Mouse (Mus musculus): ENCODE results near the gene Ptger3. TPM values are rescaled to one million over a fixed set of nuclear protein-coding genes. Genes with fewer than 3 reads are reported as not detected.

Gene Ptger3
- polyA plus RNA-seq, 1 experiment = 0.54 TPM

DNA sequence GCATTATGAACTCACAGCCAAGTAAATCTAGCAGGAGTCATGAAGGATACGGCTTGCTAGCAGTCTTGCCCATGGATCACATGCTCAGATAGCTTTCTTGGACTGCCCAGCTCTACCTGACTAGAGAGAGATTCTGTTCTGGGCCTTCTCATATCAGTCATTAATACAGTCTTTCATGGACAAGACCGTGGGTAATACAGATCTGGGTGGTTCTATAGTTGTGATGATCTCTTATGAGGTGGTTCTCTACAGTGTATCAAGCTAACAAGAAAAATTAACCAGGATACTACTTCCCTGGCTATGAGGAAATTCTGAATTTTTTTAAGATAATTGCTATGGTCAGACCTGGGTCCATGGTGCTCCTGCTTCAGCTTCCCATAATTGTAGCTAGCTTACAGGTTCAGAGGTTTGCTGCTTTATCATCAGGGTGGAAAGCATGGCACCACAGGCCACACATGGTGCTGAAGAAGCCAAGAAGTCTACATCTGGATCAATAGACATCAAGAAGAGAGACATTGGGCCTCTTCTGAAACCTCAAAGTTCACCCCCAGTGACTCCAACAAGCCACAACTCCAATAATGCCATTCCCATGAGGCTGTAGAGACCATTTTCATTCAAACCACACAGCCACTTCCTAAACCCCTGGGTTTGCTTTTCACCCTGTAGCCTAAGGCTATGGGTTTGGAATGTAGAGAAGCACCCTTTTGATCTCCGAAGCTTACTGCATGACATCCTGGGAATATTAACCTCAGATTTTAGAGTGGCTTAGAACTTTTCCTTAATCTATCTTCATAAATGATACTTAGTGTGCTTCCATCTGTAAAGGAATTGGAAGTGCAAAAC is 16.7 kb upstream of the Ptger3 start:
- TF ChIP-seq POLR2A (IDR thresholded peaks at IDR 0.05; ENCODE audit: low read depth, low read length) (no peak), CTCF (IDR thresholded peaks at IDR 0.05; ENCODE audit: borderline replicate concordance, insufficient read depth, low read length) (no peak)
- no peak overlapping the region for H3K4me3 ChIP-seq (ENCODE audit: insufficient read depth, low read length)
- H3K27ac ChIP-seq (ENCODE audit: insufficient read depth, low read length) = no peak overlapping the region
- no peaks in the 10 kb centered on the region for H3K4me1 ChIP-seq (ENCODE audit: control insufficient read depth, insufficient read depth, low read length)

DNA sequence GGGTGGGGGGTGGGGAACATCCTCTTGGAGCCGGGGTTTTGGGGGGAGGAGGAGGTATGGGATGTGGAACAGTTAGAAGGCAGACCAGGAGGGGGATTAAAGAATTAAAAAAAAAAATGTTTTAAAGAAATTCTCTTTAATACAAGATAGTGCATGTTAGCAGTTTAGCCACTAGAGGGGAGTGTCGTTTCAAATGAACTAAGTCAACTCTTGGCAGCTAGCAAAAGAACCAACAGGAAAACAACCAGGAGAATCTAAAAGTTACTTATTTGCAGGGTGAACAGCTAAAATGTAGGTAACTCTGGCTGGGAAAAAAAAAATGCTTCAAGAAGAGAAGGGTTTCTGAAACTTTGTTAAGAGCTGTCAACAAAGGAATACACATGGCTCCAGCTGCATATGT is 1.5 kb upstream of the Ptger3 start:
- TF ChIP-seq CTCF (IDR thresholded peaks at IDR 0.05; ENCODE audit: borderline replicate concordance, insufficient read depth, low read length) (no peak), POLR2A (IDR thresholded peaks at IDR 0.05; ENCODE audit: low read depth, low read length) (no peak)
- no peaks in the 10 kb centered on the region for H3K4me1 ChIP-seq (ENCODE audit: control insufficient read depth, insufficient read depth, low read length)
- no peak overlapping the region for H3K27ac ChIP-seq (ENCODE audit: insufficient read depth, low read length)
- no peak overlapping the region for H3K4me3 ChIP-seq (ENCODE audit: insufficient read depth, low read length)

DNA sequence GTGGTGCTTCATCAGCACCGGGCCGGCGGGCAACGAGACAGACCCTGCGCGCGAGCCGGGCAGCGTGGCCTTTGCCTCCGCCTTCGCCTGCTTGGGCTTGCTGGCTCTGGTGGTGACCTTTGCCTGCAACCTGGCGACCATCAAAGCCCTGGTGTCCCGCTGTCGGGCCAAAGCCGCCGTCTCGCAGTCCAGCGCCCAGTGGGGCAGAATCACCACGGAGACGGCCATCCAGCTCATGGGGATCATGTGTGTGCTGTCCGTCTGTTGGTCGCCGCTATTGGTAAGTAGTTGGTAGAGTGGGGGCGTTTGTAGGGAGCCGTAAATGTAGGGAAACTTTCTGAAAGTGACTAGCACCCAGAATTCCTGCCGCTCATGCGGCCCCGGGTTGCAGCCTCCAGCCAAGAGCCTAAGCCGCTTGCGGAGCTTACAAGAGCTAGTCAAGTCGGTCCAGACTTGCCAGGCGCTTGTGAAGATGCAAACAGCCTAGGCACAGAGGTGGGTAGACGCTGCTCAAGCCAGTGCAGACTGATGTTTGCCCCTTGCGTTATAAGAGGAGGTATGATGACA is 957 bp downstream of the Ptger3 start:
- H3K27ac ChIP-seq (ENCODE audit: insufficient read depth, low read length) = no peak overlapping the region
- H3K4me1 ChIP-seq (ENCODE audit: control insufficient read depth, insufficient read depth, low read length) = no peaks in the 10 kb centered on the region
- TF ChIP-seq CTCF (IDR thresholded peaks at IDR 0.05; ENCODE audit: borderline replicate concordance, insufficient read depth, low read length) (no peak), POLR2A (IDR thresholded peaks at IDR 0.05; ENCODE audit: low read depth, low read length) (no peak)
- H3K4me3 ChIP-seq (ENCODE audit: insufficient read depth, low read length) = peak overlapping the region; percentile 34; the same call in 1 of the 2 replicates

DNA sequence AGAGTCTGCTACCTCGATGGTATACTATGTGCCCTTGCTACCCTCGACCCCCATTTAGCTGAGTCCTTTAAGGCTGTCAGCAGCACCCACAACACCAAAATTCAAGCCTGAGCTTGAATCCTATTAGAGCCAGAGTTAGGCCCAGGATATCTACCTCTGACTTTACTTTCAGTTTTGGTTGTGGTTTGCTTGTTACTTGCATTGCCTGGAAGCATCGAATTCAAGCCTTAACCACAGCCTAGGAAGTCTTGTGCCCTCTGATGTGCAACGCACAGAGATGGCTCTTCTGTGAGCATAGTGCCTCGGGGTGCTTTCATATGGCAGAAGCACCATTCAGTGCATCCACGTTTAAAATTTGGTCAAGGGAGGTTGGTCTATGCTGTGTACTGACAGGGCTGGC is 5.3 kb downstream of the Ptger3 start:
- no peak overlapping the region for H3K27ac ChIP-seq (ENCODE audit: insufficient read depth, low read length)
- no peaks in the 10 kb centered on the region for H3K4me1 ChIP-seq (ENCODE audit: control insufficient read depth, insufficient read depth, low read length)
- no peak overlapping the region for H3K4me3 ChIP-seq (ENCODE audit: insufficient read depth, low read length)
- TF ChIP-seq CTCF (IDR thresholded peaks at IDR 0.05; ENCODE audit: borderline replicate concordance, insufficient read depth, low read length) = no peak
- TF ChIP-seq POLR2A (IDR thresholded peaks at IDR 0.05; ENCODE audit: low read depth, low read length) = no peak

DNA sequence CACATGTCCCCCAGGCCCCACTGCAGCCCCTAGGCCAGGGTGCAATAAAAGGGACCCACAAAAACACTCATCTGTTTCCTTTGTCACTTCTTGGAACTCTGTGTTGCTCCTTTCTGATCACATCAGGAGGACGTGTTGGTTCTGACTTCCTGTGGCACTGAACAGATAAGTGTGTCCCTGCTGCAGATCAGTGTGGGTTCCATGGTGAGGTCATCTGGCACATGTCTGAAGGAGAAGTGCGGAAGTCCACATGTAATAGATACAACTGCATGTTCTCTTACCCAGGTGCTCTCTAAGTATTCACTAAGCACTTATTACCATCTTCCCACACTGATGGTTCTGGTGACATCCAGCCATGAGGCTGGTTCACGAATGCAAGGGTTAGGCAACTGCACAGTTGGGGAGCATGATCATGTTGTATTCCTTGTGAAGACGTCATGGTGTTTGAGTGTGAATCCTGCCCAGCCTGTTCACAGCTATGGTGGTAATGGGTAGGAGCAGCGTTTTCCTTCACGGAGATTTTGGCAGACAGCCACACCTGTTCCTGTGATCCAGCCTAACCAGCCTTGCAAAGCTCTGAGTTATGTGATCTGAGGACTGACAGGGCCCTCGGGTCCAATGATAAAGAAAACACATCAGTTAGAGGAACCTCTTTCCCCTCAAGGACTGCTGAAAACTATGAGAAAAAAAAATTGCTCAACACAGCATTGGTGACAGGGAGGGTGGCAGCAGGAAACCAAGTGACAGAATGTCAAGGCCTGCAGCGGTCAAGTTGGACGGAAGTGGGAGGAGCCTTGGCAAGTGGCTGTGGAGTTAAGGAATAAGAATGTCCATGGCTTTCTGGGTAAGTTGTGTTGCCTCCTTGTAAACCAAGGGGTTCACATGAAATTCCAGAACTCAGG is 9.0 kb downstream of the Ptger3 start:
- Histone ChIP-seq H3K4me1 (ENCODE audit: control insufficient read depth, insufficient read depth, low read length) (no peaks in the 10 kb centered on the region), H3K27ac (ENCODE audit: insufficient read depth, low read length) (no peak overlapping the region), H3K4me3 (ENCODE audit: insufficient read depth, low read length) (no peak overlapping the region)
- TF ChIP-seq POLR2A (IDR thresholded peaks at IDR 0.05; ENCODE audit: low read depth, low read length) (no peak), CTCF (IDR thresholded peaks at IDR 0.05; ENCODE audit: borderline replicate concordance, insufficient read depth, low read length) (no peak)

DNA sequence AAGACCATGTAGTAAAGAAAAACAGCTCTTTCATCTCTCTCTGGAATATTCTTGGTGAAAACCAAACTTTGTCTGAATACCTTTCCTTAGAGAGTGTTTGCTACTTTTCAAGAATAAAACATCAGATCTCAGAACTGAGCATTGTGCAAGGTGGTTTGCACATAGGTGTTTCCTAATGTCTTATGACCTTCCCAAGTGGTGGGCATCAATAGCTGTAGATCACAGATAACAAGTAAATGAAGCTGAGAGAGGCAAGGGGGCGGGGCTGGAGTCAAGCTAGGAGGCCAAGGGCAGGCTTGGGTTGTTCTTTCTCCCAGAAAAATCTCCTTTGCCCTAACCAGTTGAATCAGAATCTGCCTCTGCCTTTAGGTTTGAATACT is 9.6 kb downstream of the Ptger3 start:
- H3K4me1 ChIP-seq (ENCODE audit: control insufficient read depth, insufficient read depth, low read length) = no peaks in the 10 kb centered on the region
- no peak overlapping the region for H3K4me3 ChIP-seq (ENCODE audit: insufficient read depth, low read length)
- H3K27ac ChIP-seq (ENCODE audit: insufficient read depth, low read length) = no peak overlapping the region
- TF ChIP-seq POLR2A (IDR thresholded peaks at IDR 0.05; ENCODE audit: low read depth, low read length) = no peak
- no peak for TF ChIP-seq CTCF (IDR thresholded peaks at IDR 0.05; ENCODE audit: borderline replicate concordance, insufficient read depth, low read length)

DNA sequence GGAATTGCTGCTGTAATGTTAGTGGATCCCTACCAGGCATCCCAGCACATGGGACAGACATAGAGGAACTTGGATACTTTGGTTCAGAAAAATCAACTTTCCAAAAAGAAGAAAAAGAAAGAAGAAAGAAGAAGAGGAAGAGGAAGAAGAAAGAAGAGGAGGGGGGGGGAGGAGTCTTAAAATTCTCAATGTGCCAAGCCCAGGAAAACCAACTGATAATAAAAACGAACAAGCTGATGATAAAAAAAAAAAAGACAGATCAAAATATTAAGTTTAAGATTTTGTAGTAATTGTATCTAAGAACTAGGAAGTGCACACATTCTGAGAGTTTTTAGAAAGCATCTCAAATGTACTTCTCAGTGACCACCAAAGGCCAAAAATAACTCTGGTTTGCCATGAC is 10.2 kb downstream of the Ptger3 start:
- Histone ChIP-seq H3K4me3 (ENCODE audit: insufficient read depth, low read length) (no peak overlapping the region), H3K4me1 (ENCODE audit: control insufficient read depth, insufficient read depth, low read length) (no peaks in the 10 kb centered on the region), H3K27ac (ENCODE audit: insufficient read depth, low read length) (no peak overlapping the region)
- TF ChIP-seq CTCF (IDR thresholded peaks at IDR 0.05; ENCODE audit: borderline replicate concordance, insufficient read depth, low read length) = no peak
- no peak for TF ChIP-seq POLR2A (IDR thresholded peaks at IDR 0.05; ENCODE audit: low read depth, low read length)

DNA sequence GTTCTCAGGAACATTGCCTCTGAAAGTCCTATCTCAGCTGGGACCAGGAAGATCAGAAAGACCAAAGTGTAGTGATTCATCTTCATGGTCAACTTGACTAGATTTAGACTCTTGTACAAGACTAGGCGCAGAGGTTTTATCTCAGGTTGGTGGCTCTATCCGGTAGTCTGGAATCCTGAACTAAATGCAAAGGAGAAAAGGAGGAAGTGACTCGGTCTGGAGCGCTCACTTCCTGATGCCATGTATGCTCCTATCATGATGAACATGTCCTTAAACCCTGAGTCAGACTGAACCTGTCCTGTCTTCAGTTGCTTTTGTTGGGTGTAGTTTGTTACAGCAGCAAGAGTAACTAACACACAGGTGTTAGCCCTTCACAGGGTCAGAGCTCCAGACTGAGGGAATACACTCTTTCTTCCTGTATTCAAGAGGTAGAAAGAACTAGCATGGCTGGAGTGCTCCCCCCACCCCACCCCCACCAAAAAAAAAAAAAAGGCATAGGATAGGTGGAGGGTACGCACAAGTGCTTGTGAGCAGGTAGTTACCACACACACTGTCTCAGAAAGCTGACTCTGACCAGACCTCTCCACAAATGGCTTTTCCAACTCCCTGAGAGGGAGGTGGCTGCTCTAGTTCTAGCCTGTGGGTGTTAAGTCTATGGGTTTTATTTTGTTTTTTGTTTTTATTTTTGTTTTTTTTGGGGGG is 11.9 kb downstream of the Ptger3 start:
- Histone ChIP-seq H3K4me3 (ENCODE audit: insufficient read depth, low read length) (no peak overlapping the region), H3K27ac (ENCODE audit: insufficient read depth, low read length) (no peak overlapping the region), H3K4me1 (ENCODE audit: control insufficient read depth, insufficient read depth, low read length) (no peaks in the 10 kb centered on the region)
- TF ChIP-seq CTCF (IDR thresholded peaks at IDR 0.05; ENCODE audit: borderline replicate concordance, insufficient read depth, low read length) (no peak), POLR2A (IDR thresholded peaks at IDR 0.05; ENCODE audit: low read depth, low read length) (no peak)

DNA sequence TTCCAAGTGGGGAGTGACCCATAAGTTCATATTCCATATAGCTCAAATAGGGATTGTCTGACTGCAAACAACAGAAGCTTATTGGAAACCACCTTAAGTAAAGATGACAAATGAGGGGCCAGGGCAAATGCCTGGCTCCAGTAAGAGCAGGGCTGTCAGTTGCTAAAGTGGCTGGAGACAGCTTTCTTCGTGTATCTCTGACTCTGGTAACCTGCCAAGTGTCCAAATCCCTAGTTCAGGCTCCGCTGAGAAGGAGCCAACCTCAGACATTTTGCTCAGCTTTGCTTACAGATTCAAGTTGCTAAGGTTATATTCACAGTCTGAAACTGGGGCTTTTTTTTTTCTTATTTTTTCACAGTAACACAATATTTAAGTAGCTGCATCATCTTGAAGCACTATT is 12.7 kb downstream of the Ptger3 start:
- Histone ChIP-seq H3K27ac (ENCODE audit: insufficient read depth, low read length) (no peak overlapping the region), H3K4me3 (ENCODE audit: insufficient read depth, low read length) (no peak overlapping the region), H3K4me1 (ENCODE audit: control insufficient read depth, insufficient read depth, low read length) (no peaks in the 10 kb centered on the region)
- TF ChIP-seq CTCF (IDR thresholded peaks at IDR 0.05; ENCODE audit: borderline replicate concordance, insufficient read depth, low read length) = no peak
- TF ChIP-seq POLR2A (IDR thresholded peaks at IDR 0.05; ENCODE audit: low read depth, low read length) = no peak

Data from embryonic fibroblast, embryonic 13.5 days (primary cell).